Mouse (Mus musculus) layer of hippocampus, adult 18-20 months (tissue): ENCODE data around the gene Rhox10. TPM values are rescaled to one million over a fixed set of nuclear protein-coding genes. Genes with fewer than 3 reads are reported as not detected.
A peak's percentile ranks its signal among the peaks of the same experiment; 100 is the strongest.
"Not testable (repeated sequence)": the region's sequence is repeated elsewhere in the genome, so short reads cannot be mapped to it uniquely, and the experiment has no call there.

ENCODE experiments used
- DNase-seq, 2 experiments: peaks; one replicate each; pipeline ENCODE4 v3.0.0; 2022; ENCODE audit warnings: low spot score in 2 of 2
- long read RNA-seq: library from polyadenylated mRNA; stranded (forward); transcript quantifications from one replicate; pipeline ENCODE4 v2.0.0, GENCODE M21; 2021
- total RNA-seq, 2 experiments: library from RNA; stranded (reverse); gene quantifications; 2 replicates each; pipeline ENCODE4 v1.2.3; 2021

Gene Rhox10
- total RNA-seq = not detected
- long read RNA-seq = 0 reads

- DNase-seq = no peak
Measured at GRCm38 (mm10) chrX:38066175-38066574, at the start of gene Rhox10. Gene Rhox10, plus strand, starts transcription at chrX:38066475.

GRCm38 (mm10) chrX:38018597-38018996 is 47.7 kb upstream of the Rhox10 start, which contains the start of gene Btg1-ps1:
Gene Btg1-ps1, minus strand, starts transcription at chrX:38018815.
- DNase-seq = not testable (repeated sequence)

- no peak for DNase-seq
Measured at GRCm38 (mm10) chrX:38033841-38034240, 32.4 kb upstream of the Rhox10 start.

GRCm38 (mm10) chrX:38039666-38040065 is 26.6 kb upstream of the Rhox10 start:
- no peak for DNase-seq

- not testable (repeated sequence) for DNase-seq
Measured at GRCm38 (mm10) chrX:38043014-38043413, 23.3 kb upstream of the Rhox10 start, which contains the start of gene Btg1-ps2. Gene Btg1-ps2, minus strand, starts transcription at chrX:38043114.

GRCm38 (mm10) chrX:38061544-38061943 is 4.7 kb upstream of the Rhox10 start:
- peak in 1 of 2 experiments; percentile 2 for DNase-seq

- peak; percentile 2 to 45 for DNase-seq
Measured at GRCm38 (mm10) chrX:38084226-38084625, 18.0 kb downstream of the Rhox10 start.

GRCm38 (mm10) chrX:38085041-38085440 is 18.8 kb downstream of the Rhox10 start, which contains the start of gene Rhox11:
Gene Rhox11, minus strand, starts transcription at chrX:38085141.
- DNase-seq = no peak

- no peak for DNase-seq
Measured at GRCm38 (mm10) chrX:38110807-38111206, 44.5 kb downstream of the Rhox10 start, which contains the start of gene Rhox12. Gene Rhox12, minus strand, starts transcription at chrX:38110907.

- DNase-seq = no peak
Measured at GRCm38 (mm10) chrX:38120982-38121381, 54.7 kb downstream of the Rhox10 start, which contains the start of gene Rhox13. Gene Rhox13, plus strand, starts transcription at chrX:38121219.

Other genes with a start within 250 kb of the Rhox10 start
- not detected for gene Rhox6, start 239.6 kb upstream of the Rhox10 start, total RNA-seq
- gene Rhox7a, start 234.8 kb upstream of the Rhox10 start, total RNA-seq = not detected
- not detected for gene Rhox8, start 187.5 kb upstream of the Rhox10 start, total RNA-seq
- gene Rhox7b, start 169.2 kb upstream of the Rhox10 start, total RNA-seq = not detected
- gene Rhox9, start 164.7 kb upstream of the Rhox10 start, total RNA-seq = not detected
- gene Btg1-ps1, start 47.7 kb upstream of the Rhox10 start, total RNA-seq = not detected
- gene Btg1-ps2, start 23.4 kb upstream of the Rhox10 start, total RNA-seq = not detected
- gene Rhox11, start 18.7 kb downstream of the Rhox10 start, total RNA-seq = not detected
- gene Rhox12, start 44.4 kb downstream of the Rhox10 start, total RNA-seq = not detected
- gene Rhox13, start 54.7 kb downstream of the Rhox10 start, total RNA-seq = not detected
- gene Zbtb33, start 123.3 kb downstream of the Rhox10 start, total RNA-seq = 10 to 100 TPM; 23.7 to 24.7 TPM
- 10 to 100 TPM; 29.1 to 40.3 TPM for gene Tmem255a, start 186.0 kb downstream of the Rhox10 start, total RNA-seq
- not detected for gene Atp1b4, start 249.7 kb downstream of the Rhox10 start, total RNA-seq